Comparison of ENCODE assay signal across 7 mouse cellular contexts in the genomic region with DNA sequence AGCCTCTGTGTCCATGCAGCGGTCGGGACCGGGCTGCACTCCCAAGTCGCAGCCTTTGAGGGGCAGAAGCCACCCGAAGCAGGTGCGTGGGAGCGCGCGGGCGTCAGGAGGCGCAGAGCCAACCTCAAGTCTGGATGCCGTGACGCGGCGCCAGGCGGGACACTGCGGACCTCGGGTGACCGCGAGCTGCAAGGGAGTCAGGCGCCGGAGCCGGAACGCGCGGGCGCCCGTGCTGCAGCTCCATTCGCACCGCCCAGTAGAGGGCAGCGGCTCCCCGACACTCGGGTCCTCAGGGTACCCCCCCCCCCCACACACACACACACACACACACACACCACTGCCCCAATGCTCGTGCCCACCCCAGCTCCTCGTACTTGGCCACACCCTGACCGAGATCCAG. TPM values are rescaled to one million over a fixed set of nuclear protein-coding genes. Genes with fewer than 3 reads are reported as not detected.
DNase-seq lines count a peak whose midpoint lies in the region; ATAC-seq and TF ChIP-seq lines count a peak whose summit lies in the region.

No protein-coding gene starts in this region.

- peak; percentile 84 for TF ChIP-seq CTCF in intestine, postnatal 0 days (IDR thresholded peaks at IDR 0.05; ENCODE audit: low read depth)

- H3K4me2 ChIP-seq in intestine, postnatal 0 days (replicated peaks; ENCODE audit: low read depth) = peak overlapping the region; percentile 100
- H3K4me2 ChIP-seq in limb, embryonic 12.5 days = peak overlapping the region; percentile 96
- peak overlapping the region; percentile 87 for H3K4me2 ChIP-seq in midbrain, embryonic 13.5 days (replicated peaks)

- no peaks in the 10 kb centered on the region for H3K36me3 ChIP-seq in intestine, postnatal 0 days (ENCODE audit: control insufficient read depth, insufficient read depth)
- no peaks in the 10 kb centered on the region for H3K36me3 ChIP-seq in limb, embryonic 12.5 days
- no peaks in the 10 kb centered on the region for H3K36me3 ChIP-seq in midbrain, embryonic 13.5 days

- H3K9me3 ChIP-seq in intestine, postnatal 0 days (ENCODE audit: control insufficient read depth) = no peaks in the 10 kb centered on the region
- no peaks in the 10 kb centered on the region for H3K9me3 ChIP-seq in limb, embryonic 12.5 days
- no peaks in the 10 kb centered on the region for H3K9me3 ChIP-seq in midbrain, embryonic 13.5 days

- DNase-seq in adrenal gland, adult 18-20 months (ENCODE audit: low spot score in 2 of 2) = peak; percentile 78 to 86
- DNase-seq in embryo, embryonic 10.5 days (ENCODE audit: low spot score) = peak; percentile 85
- DNase-seq in spleen, adult 12 weeks (ENCODE audit: low spot score) = peak; percentile 46

- H3K27me3 ChIP-seq in intestine, postnatal 0 days (replicated peaks; ENCODE audit: control insufficient read depth, insufficient read depth, low read length) = peaks cover 11% of the 10 kb centered on the region; the same call in 1 of the 2 replicates
- H3K27me3 ChIP-seq in limb, embryonic 12.5 days = peaks cover 48% of the 10 kb centered on the region
- H3K27me3 ChIP-seq in midbrain, embryonic 13.5 days = peaks cover 42% of the 10 kb centered on the region

- H3K4me1 ChIP-seq in intestine, postnatal 0 days (replicated peaks; ENCODE audit: control insufficient read depth, insufficient read depth, low read length) = no peaks in the 10 kb centered on the region; the same call in 1 of the 2 replicates
- peaks cover 26% of the 10 kb centered on the region for H3K4me1 ChIP-seq in limb, embryonic 12.5 days (replicated peaks)
- peaks cover 35% of the 10 kb centered on the region for H3K4me1 ChIP-seq in midbrain, embryonic 13.5 days (replicated peaks)

- H3K9ac ChIP-seq in intestine, postnatal 0 days (ENCODE audit: low read depth, low read length) = no peak overlapping the region
- H3K9ac ChIP-seq in limb, embryonic 12.5 days (replicated peaks) = peak overlapping the region; percentile 50; the same call in 1 of the 2 replicates
- H3K9ac ChIP-seq in midbrain, embryonic 13.5 days (replicated peaks) = peak overlapping the region; percentile 62

- H3K4me3 ChIP-seq in intestine, postnatal 0 days (ENCODE audit: low read depth, low read length) = peak overlapping the region; percentile 99
- H3K4me3 ChIP-seq in limb, embryonic 12.5 days (replicated peaks) = peak overlapping the region; percentile 91
- H3K4me3 ChIP-seq in midbrain, embryonic 13.5 days (replicated peaks) = peak overlapping the region; percentile 98

- peak; percentile 63 for ATAC-seq in granulocyte monocyte progenitor cell, adult 5-6 weeks (replicated peaks; ENCODE audit: poor library complexity, severe bottlenecking)
- peak; percentile 11; the same call in 1 of the 2 replicates for ATAC-seq in intestine, postnatal 0 days
- no peak for ATAC-seq in limb, embryonic 12.5 days (ENCODE audit: insufficient number of reproducible peaks, insufficient read depth, low FRiP score, low TSS enrichment, low read depth)
- no peak for ATAC-seq in midbrain, embryonic 13.5 days

- no peak overlapping the region for H3K27ac ChIP-seq in intestine, postnatal 0 days (ENCODE audit: low read depth, low read length)
- H3K27ac ChIP-seq in limb, embryonic 12.5 days = no peak overlapping the region
- no peak overlapping the region for H3K27ac ChIP-seq in midbrain, embryonic 13.5 days

- under 1% methylated on average over 30 of the region's 36 CpGs for WGBS in intestine, postnatal 0 days
- WGBS in limb, embryonic 12.5 days = 0% methylated on average over 35 of the region's 36 CpGs
- under 1% methylated on average over 31 of the region's 36 CpGs for WGBS in midbrain, embryonic 13.5 days

RNA-seq across cellular contexts. Expression of a gene that starts 1.5 kb away (rescaled TPM):
- 10 to 100 TPM; 92.3 to 95.1 TPM for total RNA-seq in adrenal gland, adult 18-20 months (2021)
- 109 and 110 TPM in 2 replicates for total RNA-seq in granulocyte monocyte progenitor cell, adult 5-6 weeks (2014; fragmentation: Nextera tagmentation)
- 86.0 and 94.1 TPM in 2 replicates for total RNA-seq in granulocyte monocyte progenitor cell, adult 5-6 weeks (2017)
- polyA plus RNA-seq in intestine, postnatal 0 days (2015; fragmentation: Nextera tagmentation; extraction: Ambion mirVana) = 29.4 and 31.2 TPM in 2 replicates
- polyA plus RNA-seq in limb, embryonic 12.5 days (2016; fragmentation: Nextera tagmentation; extraction: Ambion mirVana) = 82.3 and 84.4 TPM in 2 replicates
- 126 TPM in 2 replicates for polyA plus RNA-seq in midbrain, embryonic 13.5 days (2015; fragmentation: Nextera tagmentation; extraction: Ambion mirVana)

Comparison
In these comparisons a context has a peak if more than half of its experiments do, and no peak if none do; other contexts are left out.
1. ATAC-seq: peak in granulocyte monocyte progenitor cell, adult 5-6 weeks (single experiment) and intestine, postnatal 0 days (single experiment); none in limb, embryonic 12.5 days (single experiment) and midbrain, embryonic 13.5 days (single experiment).
2. Peak in every context shown above with its lines, with median percentiles within 50 percentile points of each other: DNase-seq, H3K4me2 ChIP-seq and H3K4me3 ChIP-seq.